Mouse (Mus musculus) lung, embryonic 14.5 days (tissue): ENCODE data around the gene Gtse1. TPM values are rescaled to one million over a fixed set of nuclear protein-coding genes. Genes with fewer than 3 reads are reported as not detected.

ENCODE experiments used
- ATAC-seq: fragments of 200-750 bp; cut with Nextera tagmentation; 2 replicates; pipeline ENCODE4 v1.8.0; 2017; ENCODE audit warnings: mild to moderate bottlenecking, moderate TSS enrichment, moderate library complexity; ENCODE audit not compliant: insufficient read depth
- DNase-seq: peaks from one replicate; pipeline ENCODE4 v3.0.0-alpha.2; 2015
- H3K27ac ChIP-seq: fragments of 300-500 bp; sonication (generic); 2 replicates; pipeline ENCODE4 v1.5.1; 2014; ENCODE audit warnings: low read depth, mild to moderate bottlenecking, moderate library complexity
- H3K27me3 ChIP-seq: fragments of 300-500 bp; sonication (generic); 2 replicates; pipeline ENCODE4 v1.6.1; 2014; ENCODE audit warnings: low read length, control low read depth; ENCODE audit not compliant: insufficient read depth
- H3K36me3 ChIP-seq: fragments of 300-500 bp; sonication (generic); 2 replicates; pipeline ENCODE4 v1.6.1; 2014; ENCODE audit warnings: control low read depth; ENCODE audit not compliant: insufficient read depth
- H3K4me1 ChIP-seq: fragments of 300-500 bp; sonication (generic); 2 replicates; pipeline ENCODE4 v1.6.1; 2014; ENCODE audit warnings: antibody characterized with exemption, control low read depth; ENCODE audit not compliant: insufficient read depth
- H3K4me2 ChIP-seq: fragments of 300-500 bp; sonication (generic); 2 replicates; pipeline ENCODE4 v1.6.1; 2014; ENCODE audit warnings: mild to moderate bottlenecking
- H3K4me3 ChIP-seq: fragments of 300-500 bp; sonication (generic); 2 replicates; pipeline ENCODE4 v1.5.1; 2014; ENCODE audit warnings: low read depth, low read length
- H3K9ac ChIP-seq: fragments of 300-500 bp; sonication (generic); 2 replicates; pipeline ENCODE4 v1.6.1; 2014
- H3K9me3 ChIP-seq: fragments of 300-500 bp; sonication (generic); 2 replicates; pipeline ENCODE4 v1.6.1; 2016; ENCODE audit warnings: low read depth, low read length, control low read depth
- CTCF ChIP-seq: IDR thresholded peaks from 2 replicates; pipeline ENCODE4 v1.5.1; 2016; ENCODE audit warnings: antibody characterized with exemption, low read depth
- WGBS: fragments of 180-500 bp; shearing (Covaris S2); extraction: QIAGEN DNeasy Blood & Tissue Kit; methylation state at CpG from one replicate; pipeline ENCODE4 v1.1.7; 2014; 5-methylcytosine and 5-hydroxymethylcytosine counted together
- polyA plus RNA-seq: library from polyadenylated mRNA; unstranded; fragments of >200 nt; fragmentation: Nextera tagmentation; extraction: Ambion mirVana; gene quantifications from 2 replicates; pipeline ENCODE4 v1.2.1, GENCODE M21; 2014

The Gtse1 gene
- polyA plus RNA-seq, 1 experiment from 2014 or later = 36.2 TPM

- no peaks in the 10 kb centered on the region for H3K9me3 ChIP-seq
- H3K4me2 ChIP-seq = no peak overlapping the region
- no peaks in the 10 kb centered on the region for H3K4me1 ChIP-seq
- no peaks in the 10 kb centered on the region for H3K27me3 ChIP-seq
- no peak overlapping the region for H3K4me3 ChIP-seq
- no peak overlapping the region for H3K27ac ChIP-seq
- H3K9ac ChIP-seq = no peak overlapping the region
- no peak for DNase-seq
- H3K36me3 ChIP-seq = peaks cover 26% of the 10 kb centered on the region; the same call in 1 of the 2 replicates
- WGBS = 88% methylated on average over 11 of the region's 11 CpGs
- TF ChIP-seq CTCF = no peak
- no peak for ATAC-seq
Observed at GRCm38 (mm10) chr15:85921855-85922254, 62.3 kb downstream of the Gtse1 start.

Other genes with a start within 250 kb of the Gtse1 start
- gene Ppara, start 124.8 kb upstream of the Gtse1 start, polyA plus RNA-seq = 2.7 and 3.3 TPM in 2 replicates
- 26.8 and 31.2 TPM in 2 replicates for gene Cdpf1, start 48.0 kb upstream of the Gtse1 start, polyA plus RNA-seq
- 0.20 and 0.24 TPM in 2 replicates for gene Pkdrej, start 38.0 kb upstream of the Gtse1 start, polyA plus RNA-seq
- gene Ttc38, start 27.4 kb upstream of the Gtse1 start, polyA plus RNA-seq = 3.4 and 4.1 TPM in 2 replicates
- gene Trmu, start 19.6 kb downstream of the Gtse1 start, polyA plus RNA-seq = 30.2 and 36.9 TPM in 2 replicates
- 9.0 and 9.9 TPM in 2 replicates for gene Celsr1, start 174.0 kb downstream of the Gtse1 start, polyA plus RNA-seq
- gene Gramd4, start 197.9 kb downstream of the Gtse1 start, polyA plus RNA-seq = 8.6 and 9.8 TPM in 2 replicates